Mouse (Mus musculus) lung, adult 2 months (tissue): ENCODE data around the gene Rab5b. TPM values are rescaled to one million over a fixed set of nuclear protein-coding genes. Genes with fewer than 3 reads are reported as not detected.

Experiments used
- DNase-seq: peaks from one replicate; pipeline ENCODE4 v3.0.0; 2022
- H3K4me1 ChIP-seq: fragments of 200-500 bp; 2 replicates; pipeline ENCODE4 v1.6.1; 2011; ENCODE audit warnings: low read length; ENCODE audit not compliant: control insufficient read depth, insufficient read depth
- H3K4me3 ChIP-seq: fragments of 200-500 bp; replicated peaks from 2 replicates; pipeline ENCODE3; 2011; ENCODE audit warnings: low read depth, mild to moderate bottlenecking, control low read depth, low read length; ENCODE audit errors: extremely low read depth
- CTCF ChIP-seq: fragments of 200-500 bp; IDR thresholded peaks from 2 replicates; pipeline ENCODE4 v1.5.1; 2011; ENCODE audit warnings: mild to moderate bottlenecking, low read length, control low read depth; ENCODE audit not compliant: insufficient read depth
- POLR2A ChIP-seq: fragments of 200-500 bp; IDR thresholded peaks from 2 replicates; pipeline ENCODE4 v1.6.1; 2011; ENCODE audit warnings: low read depth, mild to moderate bottlenecking, control low read depth, low read length, borderline replicate concordance; ENCODE audit errors: extremely low read depth
- WGBS: fragments of 180-500 bp; shearing (Covaris S2); methylation state at CpG from one replicate; pipeline ENCODE4 v1.1.7; 2018; 5-methylcytosine and 5-hydroxymethylcytosine counted together
- polyA plus RNA-seq: library from polyadenylated mRNA; depleted of rRNA; stranded (reverse); fragments of >200 nt; gene quantifications from 2 replicates; pipeline ENCODE4 v1.2.3, GENCODE M21; 2012

Gene Rab5b
- polyA plus RNA-seq, 1 experiment = 109 TPM

DNA sequence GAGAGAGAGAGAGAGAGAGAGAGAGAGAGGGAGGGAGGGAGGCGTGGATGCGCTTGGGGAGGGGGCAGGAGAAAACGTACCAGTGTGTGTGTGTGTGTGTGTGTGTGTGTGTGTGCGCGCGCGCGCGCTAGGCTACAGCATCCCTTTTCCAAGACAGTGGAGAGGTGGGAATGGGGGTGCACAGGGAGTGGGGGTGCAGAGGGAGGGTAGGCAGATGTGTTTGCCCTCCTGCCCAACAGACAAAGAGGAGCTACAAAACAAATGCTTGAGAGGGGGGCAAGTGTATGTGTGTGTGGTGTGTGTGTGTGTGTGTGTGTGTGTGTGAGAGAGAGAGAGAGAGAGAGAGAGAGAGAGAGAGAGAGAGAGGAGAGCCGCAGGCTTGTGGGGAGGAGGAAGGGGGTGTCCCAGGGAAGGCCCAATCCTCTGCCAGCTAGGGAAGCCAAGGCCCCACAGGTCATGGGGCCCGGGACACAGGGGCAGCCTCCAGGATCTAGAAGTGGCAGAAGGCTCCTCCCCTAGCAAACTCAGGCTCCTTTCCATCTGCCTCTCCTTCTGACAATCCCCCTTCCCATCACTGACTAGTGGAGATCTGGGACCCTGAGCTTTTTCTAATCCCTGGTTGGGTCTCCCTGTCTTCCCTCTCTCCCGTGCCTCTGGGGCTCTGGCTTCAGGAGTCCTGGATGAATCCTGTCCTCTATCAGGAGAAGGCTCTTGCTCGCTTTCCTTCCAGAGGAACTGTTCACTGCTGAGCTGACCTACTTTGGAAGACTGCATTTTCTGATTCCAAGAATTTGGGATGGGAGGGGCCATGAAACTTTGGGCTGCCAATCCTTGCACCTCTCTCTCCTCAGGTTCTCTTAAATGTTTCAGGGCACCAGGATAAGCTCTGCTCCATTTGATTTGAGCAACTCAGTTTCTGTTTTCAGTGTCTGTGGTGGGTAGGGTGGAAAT, 49.6 kb downstream of the Rab5b start:
- no peak for TF ChIP-seq POLR2A
- no peak for TF ChIP-seq CTCF
- H3K4me1 ChIP-seq = no peaks in the 10 kb centered on the region
- 13% methylated on average over 12 of the region's 13 CpGs for WGBS
- no peak for DNase-seq
- peak overlapping the region; percentile 19 for H3K4me3 ChIP-seq

DNA sequence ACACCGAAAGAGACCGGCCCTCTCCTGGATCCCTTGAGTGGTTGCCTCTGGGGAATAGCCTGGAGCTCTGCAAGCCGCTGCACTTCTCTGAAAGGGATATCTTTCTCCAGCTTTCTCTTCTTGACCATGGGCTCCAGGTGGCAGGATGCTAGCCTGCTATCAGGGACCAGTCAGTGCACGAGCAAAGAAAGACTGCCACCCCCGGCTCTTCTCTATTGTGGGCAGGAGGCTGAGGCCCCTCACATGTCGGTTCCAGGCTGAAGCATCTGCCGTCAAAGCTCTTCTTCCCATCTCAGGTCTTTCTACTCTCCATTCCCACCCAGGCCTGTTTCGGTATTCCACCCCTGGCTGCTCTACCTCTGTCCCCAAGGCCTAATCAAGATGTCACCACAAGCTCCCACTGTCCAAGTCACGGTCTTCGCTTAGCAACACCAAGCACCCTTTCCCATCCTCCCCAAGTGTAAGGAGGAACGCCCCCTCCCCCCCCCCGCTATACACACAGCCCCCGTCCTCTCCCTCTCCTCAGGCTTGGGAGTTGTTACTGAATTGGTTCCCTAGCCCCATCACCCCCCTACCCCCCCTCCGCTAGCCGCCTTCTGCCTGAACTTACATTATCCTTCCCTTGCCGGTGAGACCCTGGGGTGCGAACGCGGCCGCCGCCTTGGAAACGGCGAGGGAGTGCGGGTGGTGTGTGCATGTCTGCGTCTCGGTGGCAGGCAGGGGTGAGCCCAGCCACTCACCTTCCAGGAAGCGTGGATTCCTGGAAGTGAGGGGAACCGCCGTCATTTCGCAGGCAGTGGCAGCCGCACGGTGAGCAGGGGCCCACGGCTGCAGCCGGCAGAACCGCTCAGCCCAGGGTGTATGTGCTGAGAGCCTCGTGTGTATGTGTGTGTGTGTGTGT, 50.7 kb downstream of the Rab5b start, which contains the start of gene Ikzf4:
Ikzf4 (minus strand) TSS at position 881 of the 901 bp plus-strand sequence.
- 11% methylated on average over 36 of the region's 36 CpGs for WGBS
- Histone ChIP-seq H3K4me3 (peak within 1 kb of the TSS; percentile 69), H3K4me1 (no peaks in the 10 kb centered on the region)
- TF ChIP-seq POLR2A (no peak), CTCF (no peak)
- peak; percentile 49 for DNase-seq

DNA sequence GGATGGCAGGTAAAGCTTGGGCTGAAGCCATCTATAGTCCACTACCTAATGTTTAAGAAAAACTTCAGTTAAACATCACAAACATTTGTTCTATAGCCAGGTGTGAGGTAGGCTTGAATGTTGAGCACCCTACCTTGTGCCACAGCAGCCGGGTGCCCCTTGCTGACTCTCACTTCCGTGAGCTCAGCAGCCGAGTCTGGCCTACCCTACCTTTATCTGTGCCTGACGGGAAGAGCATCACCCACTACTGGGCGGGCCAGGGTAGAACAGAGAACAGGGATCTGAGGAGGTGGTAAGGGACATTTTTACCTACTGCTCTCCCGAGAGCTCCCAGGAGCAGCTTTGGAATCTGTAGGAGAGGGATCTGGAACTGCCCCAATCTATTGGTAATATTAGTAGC, 53.3 kb downstream of the Rab5b start:
- no peak for DNase-seq
- no peak overlapping the region for H3K4me3 ChIP-seq
- WGBS = 85% methylated on average over 6 of the region's 6 CpGs
- TF ChIP-seq POLR2A (no peak), CTCF (no peak)
- no peaks in the 10 kb centered on the region for H3K4me1 ChIP-seq

DNA sequence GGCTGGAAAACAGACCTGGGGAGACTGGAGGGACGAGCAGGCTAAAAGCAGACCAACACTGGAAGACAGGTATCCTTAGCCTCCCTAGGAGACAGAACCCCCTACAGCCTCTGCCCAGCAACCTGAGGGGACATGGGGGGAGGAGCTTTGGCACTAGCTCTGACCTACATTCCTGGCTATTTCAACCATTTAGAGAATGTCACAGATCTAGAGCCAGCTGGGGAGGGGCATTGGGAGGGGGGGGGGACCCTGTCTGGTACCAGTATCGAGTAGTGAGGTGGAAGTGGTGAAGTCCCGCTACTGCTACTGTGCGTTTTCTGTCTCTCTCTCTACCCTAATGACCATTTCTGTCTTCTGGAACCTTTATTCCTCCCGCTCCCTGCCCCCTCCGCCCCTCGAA, 54.2 kb downstream of the Rab5b start:
- no peak overlapping the region for H3K4me3 ChIP-seq
- H3K4me1 ChIP-seq = no peaks in the 10 kb centered on the region
- 59% methylated on average over 7 of the region's 7 CpGs for WGBS
- TF ChIP-seq POLR2A (no peak), CTCF (no peak)
- DNase-seq = no peak

DNA sequence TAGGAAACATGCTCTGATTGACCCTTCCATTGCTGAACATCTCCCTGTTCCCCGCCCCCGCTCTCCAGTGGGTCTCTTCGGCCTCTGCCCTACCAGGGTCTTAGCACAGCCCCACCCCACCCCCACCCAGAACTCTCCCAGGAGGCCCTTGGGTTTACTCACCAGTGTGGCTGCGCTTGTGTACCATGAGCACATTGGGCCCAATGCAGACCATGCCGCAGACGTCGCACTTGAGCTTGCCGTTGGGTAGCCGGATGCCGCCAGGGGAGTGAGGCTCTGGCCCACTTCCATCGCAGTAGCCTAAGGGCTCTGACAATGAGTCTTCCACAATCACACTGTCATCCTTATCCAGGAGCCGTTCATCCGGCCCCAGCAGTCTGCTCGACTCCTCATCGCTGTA, 55.2 kb downstream of the Rab5b start:
- Histone ChIP-seq H3K4me3 (no peak overlapping the region), H3K4me1 (no peaks in the 10 kb centered on the region)
- WGBS = 93% methylated on average over 15 of the region's 15 CpGs
- DNase-seq = no peak
- TF ChIP-seq CTCF (no peak), POLR2A (no peak)

DNA sequence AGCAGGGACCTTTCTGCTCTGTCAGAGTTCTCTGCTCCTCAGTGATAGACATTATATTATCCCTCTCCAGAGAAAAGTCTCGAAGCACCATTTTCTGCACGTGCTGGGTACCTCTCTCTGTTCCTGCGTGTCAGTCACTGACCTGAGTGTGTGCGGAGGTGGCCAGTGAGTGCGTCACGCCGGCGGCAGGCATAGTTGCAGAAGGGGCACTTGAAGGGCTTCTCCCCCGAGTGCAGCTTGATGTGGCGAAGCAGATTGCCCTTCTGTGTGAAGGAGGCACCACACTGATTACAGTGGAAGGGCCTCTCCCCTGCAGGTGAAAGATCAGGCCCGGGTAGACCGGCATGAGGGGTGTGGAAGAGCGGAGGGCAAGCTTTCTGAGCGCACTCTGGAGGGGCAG, 56.1 kb downstream of the Rab5b start:
- H3K4me1 ChIP-seq = no peaks in the 10 kb centered on the region
- H3K4me3 ChIP-seq = no peak overlapping the region
- TF ChIP-seq CTCF (no peak), POLR2A (no peak)
- DNase-seq = no peak
- 80% methylated on average over 14 of the region's 14 CpGs for WGBS

DNA sequence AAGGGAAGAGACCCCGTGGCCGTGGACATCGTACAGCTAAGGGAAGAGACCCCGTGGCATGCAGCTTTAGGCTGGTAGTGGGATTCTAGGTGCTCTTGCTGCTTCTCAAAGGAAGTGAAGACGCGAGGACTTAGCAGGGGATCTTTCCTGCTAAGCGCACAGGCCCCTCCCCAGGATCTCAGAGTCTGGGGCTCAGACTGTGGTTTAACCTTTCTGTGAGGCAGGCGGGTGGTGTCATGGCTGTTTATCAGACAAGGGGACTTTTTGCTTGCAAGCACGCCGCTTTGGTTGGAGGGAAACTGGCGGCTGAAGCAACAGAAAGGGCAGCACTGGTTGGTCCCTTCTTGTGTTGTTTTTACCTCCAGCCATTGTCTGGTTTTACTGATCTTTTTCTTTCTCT, 59.1 kb downstream of the Rab5b start:
- TF ChIP-seq CTCF (no peak), POLR2A (no peak)
- DNase-seq = no peak
- Histone ChIP-seq H3K4me3 (no peak overlapping the region), H3K4me1 (no peaks in the 10 kb centered on the region)
- WGBS = 28% methylated on average over 11 of the region's 11 CpGs

DNA sequence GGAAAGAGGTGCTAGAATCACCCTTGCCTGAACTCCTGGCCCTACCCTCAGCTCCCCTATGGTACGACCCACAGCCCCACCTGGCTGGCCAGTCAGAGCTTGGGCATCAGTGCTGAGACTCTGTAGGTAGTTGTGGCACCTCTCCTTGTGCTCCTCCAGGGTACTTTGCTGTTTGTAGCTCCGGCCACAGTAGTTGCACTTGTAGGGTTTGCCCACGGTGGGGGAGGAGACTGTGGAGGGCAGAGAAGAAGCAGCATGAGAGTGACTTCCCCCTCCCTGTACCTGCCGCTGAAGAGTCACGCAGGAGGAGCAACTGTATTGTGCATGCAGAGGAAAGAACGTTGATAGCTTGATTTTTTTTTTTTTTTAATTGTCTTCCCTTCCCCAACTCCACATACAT, 59.5 kb downstream of the Rab5b start:
- no peak for TF ChIP-seq POLR2A
- TF ChIP-seq CTCF = no peak
- no peaks in the 10 kb centered on the region for H3K4me1 ChIP-seq
- DNase-seq = no peak
- H3K4me3 ChIP-seq = no peak overlapping the region
- 43% methylated on average over 6 of the region's 6 CpGs for WGBS

DNA sequence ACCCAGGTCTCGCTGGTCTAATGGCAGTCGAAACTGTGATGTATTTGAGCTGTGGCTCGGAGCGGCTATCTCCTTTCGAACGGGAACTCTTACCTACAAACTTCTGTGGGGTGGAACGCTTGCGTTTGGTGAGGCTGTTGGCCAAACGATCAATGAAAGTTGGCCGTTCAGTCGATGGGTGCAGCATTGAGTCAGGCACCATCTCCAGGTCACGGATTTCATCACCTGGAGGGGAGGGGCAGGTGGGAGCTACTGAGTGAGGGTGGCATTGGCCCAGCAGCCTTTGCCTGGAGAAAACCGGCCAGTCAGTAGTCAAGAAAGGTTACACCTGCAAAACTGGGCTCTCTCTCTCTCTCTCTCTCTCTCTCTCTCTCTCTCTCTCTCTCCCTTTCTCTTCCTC, 60.4 kb downstream of the Rab5b start:
- 93% methylated on average over 13 of the region's 13 CpGs for WGBS
- no peak for TF ChIP-seq POLR2A
- TF ChIP-seq CTCF = no peak
- H3K4me3 ChIP-seq = no peak overlapping the region
- no peak for DNase-seq
- no peaks in the 10 kb centered on the region for H3K4me1 ChIP-seq
